Mouse (Mus musculus): ENCODE measurements at regions not wholly inside any gene's neighbourhood (a gene's known extent, or its start where the extent isn't known, plus 50 kb on each side); places are given as distances from the start of the nearest gene placed in this dataset.

DNA sequence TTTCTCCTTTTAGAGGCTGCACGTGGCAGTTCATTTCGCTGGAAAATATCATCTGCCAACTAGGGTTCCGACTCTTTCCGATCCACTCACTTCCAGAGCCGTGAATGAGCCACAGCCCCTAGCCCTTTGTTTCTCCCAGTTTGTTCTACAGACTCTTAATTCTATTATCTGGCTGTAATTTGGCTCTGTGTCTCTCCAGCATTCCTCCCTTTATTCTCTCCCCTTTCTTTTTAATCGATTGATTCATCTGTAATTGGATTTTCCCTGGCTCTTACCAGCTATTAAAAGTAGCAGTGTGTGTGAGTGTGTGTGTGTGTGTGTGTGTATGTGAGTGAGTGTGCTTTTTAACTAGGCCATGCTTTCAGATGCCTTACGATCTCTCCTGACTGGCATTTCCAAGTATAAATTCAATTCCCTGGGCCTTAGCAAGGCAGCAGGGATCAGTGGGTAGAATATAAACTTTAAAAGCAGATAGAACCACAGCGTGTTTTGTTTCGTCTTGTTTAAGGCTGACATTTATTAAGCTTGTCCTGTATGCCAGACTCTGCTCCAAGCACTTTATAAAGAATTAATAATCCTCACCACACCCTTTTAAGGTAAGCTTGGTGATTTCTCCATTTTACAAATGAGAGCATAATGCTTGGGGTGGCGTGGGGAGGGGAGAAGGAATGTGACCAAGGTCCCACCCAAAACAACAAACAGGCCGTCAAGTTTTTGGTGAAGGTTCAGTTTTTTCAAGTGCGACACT lies 144.1 kb upstream of the Cpeb2 start:
- no peak for DNase-seq (ENCODE audit: low read depth in 1 of 2, low spot score in 2 of 2)
- TF ChIP-seq POLR2A (IDR thresholded peaks at IDR 0.05; ENCODE audit: low read depth, low read length) (no peak), CTCF (IDR thresholded peaks at IDR 0.05; ENCODE audit: extremely low read depth, insufficient read depth, insufficient read length, insufficient replicate concordance) (no peak)
- Histone ChIP-seq H3K36me3 (ENCODE audit: control insufficient read depth, insufficient read depth, low read length) (no peaks in the 10 kb centered on the region), H3K4me1 (ENCODE audit: control insufficient read depth, insufficient read depth, insufficient read length) (no peaks in the 10 kb centered on the region), H3K27ac (ENCODE audit: insufficient read depth, low read length) (no peak overlapping the region), H3K4me3 (ENCODE audit: extremely low read depth, insufficient read depth, insufficient read length) (no peak overlapping the region), H3K27me3 (ENCODE audit: control insufficient read depth, insufficient read depth, low read length) (no peaks in the 10 kb centered on the region)
- WGBS = 93% methylated on average over 12 of the region's 12 CpGs

DNA sequence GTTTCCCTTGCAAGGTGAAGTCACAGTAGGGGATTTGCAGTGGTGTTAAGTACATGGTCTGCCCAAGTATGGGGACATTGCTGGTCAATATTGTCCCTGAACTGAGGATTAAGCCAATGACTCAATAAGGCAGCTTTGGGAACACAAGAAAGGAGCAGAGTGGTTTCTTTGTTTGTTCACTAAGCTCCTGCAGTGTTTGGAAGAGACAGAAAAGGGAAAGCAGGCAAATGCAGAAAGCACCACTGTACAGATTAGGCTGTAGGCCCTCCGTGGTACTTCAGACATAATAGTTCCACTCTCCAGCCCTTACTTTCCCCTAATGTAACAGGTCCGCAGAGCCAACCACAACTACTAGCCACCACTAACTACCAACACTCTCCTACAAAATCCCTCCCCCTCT lies 143.5 kb upstream of the Cpeb2 start:
- TF ChIP-seq POLR2A (IDR thresholded peaks at IDR 0.05; ENCODE audit: low read depth, low read length) = no peak
- TF ChIP-seq CTCF (IDR thresholded peaks at IDR 0.05; ENCODE audit: extremely low read depth, insufficient read depth, insufficient read length, insufficient replicate concordance) = no peak
- no peaks in the 10 kb centered on the region for H3K27me3 ChIP-seq (ENCODE audit: control insufficient read depth, insufficient read depth, low read length)
- no peaks in the 10 kb centered on the region for H3K36me3 ChIP-seq (ENCODE audit: control insufficient read depth, insufficient read depth, low read length)
- H3K4me3 ChIP-seq (ENCODE audit: extremely low read depth, insufficient read depth, insufficient read length) = no peak overlapping the region
- no peaks in the 10 kb centered on the region for H3K4me1 ChIP-seq (ENCODE audit: control insufficient read depth, insufficient read depth, insufficient read length)
- DNase-seq (ENCODE audit: low read depth in 1 of 2, low spot score in 2 of 2) = no peak
- no peak overlapping the region for H3K27ac ChIP-seq (ENCODE audit: insufficient read depth, low read length)
- WGBS = 89% methylated on average over 2 of the region's 2 CpGs

- WGBS = 97% methylated on average over 1 of the region's 1 CpGs
- no peaks in the 10 kb centered on the region for H3K27me3 ChIP-seq (ENCODE audit: control insufficient read depth, insufficient read depth, low read length)
- H3K27ac ChIP-seq (ENCODE audit: insufficient read depth, low read length) = no peak overlapping the region
- H3K36me3 ChIP-seq (ENCODE audit: control insufficient read depth, insufficient read depth, low read length) = no peaks in the 10 kb centered on the region
- no peak for TF ChIP-seq CTCF (IDR thresholded peaks at IDR 0.05; ENCODE audit: extremely low read depth, insufficient read depth, insufficient read length, insufficient replicate concordance)
- no peak for TF ChIP-seq POLR2A (IDR thresholded peaks at IDR 0.05; ENCODE audit: low read depth, low read length)
- H3K4me3 ChIP-seq (ENCODE audit: extremely low read depth, insufficient read depth, insufficient read length) = no peak overlapping the region
- DNase-seq (ENCODE audit: low read depth in 1 of 2, low spot score in 2 of 2) = no peak
- no peaks in the 10 kb centered on the region for H3K4me1 ChIP-seq (ENCODE audit: control insufficient read depth, insufficient read depth, insufficient read length)
These were observed 143.0 kb upstream of the Cpeb2 start for GRCm38 (mm10) chr5:43089941-43090340.

GRCm38 (mm10) chr5:43093647-43094326 lies 139.2 kb upstream of the Cpeb2 start:
- H3K36me3 ChIP-seq (ENCODE audit: control insufficient read depth, insufficient read depth, low read length) = no peaks in the 10 kb centered on the region
- no peak overlapping the region for H3K27ac ChIP-seq (ENCODE audit: insufficient read depth, low read length)
- no peak overlapping the region for H3K4me3 ChIP-seq (ENCODE audit: extremely low read depth, insufficient read depth, insufficient read length)
- no peaks in the 10 kb centered on the region for H3K27me3 ChIP-seq (ENCODE audit: control insufficient read depth, insufficient read depth, low read length)
- TF ChIP-seq CTCF (IDR thresholded peaks at IDR 0.05; ENCODE audit: extremely low read depth, insufficient read depth, insufficient read length, insufficient replicate concordance) = no peak
- no peak for TF ChIP-seq POLR2A (IDR thresholded peaks at IDR 0.05; ENCODE audit: low read depth, low read length)
- WGBS = 86% methylated on average over 5 of the region's 5 CpGs
- H3K4me1 ChIP-seq (ENCODE audit: control insufficient read depth, insufficient read depth, insufficient read length) = no peaks in the 10 kb centered on the region
- DNase-seq (ENCODE audit: low read depth in 1 of 2, low spot score in 2 of 2) = no peak

DNA sequence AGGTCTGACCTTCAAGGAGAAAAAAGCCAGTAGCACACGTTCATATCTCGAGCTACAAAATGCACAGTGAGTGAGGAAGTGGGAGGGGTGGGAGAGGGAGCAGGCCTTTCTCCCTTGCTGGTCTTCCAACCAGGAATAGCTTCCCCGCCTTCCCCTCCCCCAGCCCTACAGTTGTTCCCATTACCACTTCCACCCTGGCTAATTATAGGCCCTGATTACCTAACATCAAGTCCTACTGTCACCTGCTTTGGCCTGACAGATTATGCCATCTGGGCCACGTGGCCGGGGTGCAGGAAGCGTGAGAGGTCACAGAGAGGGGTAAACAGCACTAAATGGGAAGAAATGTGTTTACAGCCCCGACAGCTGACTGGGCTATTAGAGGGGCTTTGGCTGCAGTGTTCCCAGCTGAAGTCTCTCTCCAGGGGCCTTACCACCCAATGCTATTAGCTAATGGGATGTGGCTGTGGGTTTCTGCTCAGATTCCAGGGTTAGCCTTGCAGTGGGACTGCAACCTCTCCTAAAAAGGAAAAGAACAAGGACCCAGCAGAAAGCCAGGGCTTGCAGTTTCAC lies 138.6 kb upstream of the Cpeb2 start:
- Histone ChIP-seq H3K4me1 (ENCODE audit: control insufficient read depth, insufficient read depth, insufficient read length) (no peaks in the 10 kb centered on the region), H3K36me3 (ENCODE audit: control insufficient read depth, insufficient read depth, low read length) (no peaks in the 10 kb centered on the region), H3K4me3 (ENCODE audit: extremely low read depth, insufficient read depth, insufficient read length) (no peak overlapping the region), H3K27me3 (ENCODE audit: control insufficient read depth, insufficient read depth, low read length) (no peaks in the 10 kb centered on the region), H3K27ac (ENCODE audit: insufficient read depth, low read length) (no peak overlapping the region)
- no peak for TF ChIP-seq CTCF (IDR thresholded peaks at IDR 0.05; ENCODE audit: extremely low read depth, insufficient read depth, insufficient read length, insufficient replicate concordance)
- TF ChIP-seq POLR2A (IDR thresholded peaks at IDR 0.05; ENCODE audit: low read depth, low read length) = no peak
- 34% methylated on average over 7 of the region's 7 CpGs for WGBS
- no peak for DNase-seq (ENCODE audit: low read depth in 1 of 2, low spot score in 2 of 2)

DNA sequence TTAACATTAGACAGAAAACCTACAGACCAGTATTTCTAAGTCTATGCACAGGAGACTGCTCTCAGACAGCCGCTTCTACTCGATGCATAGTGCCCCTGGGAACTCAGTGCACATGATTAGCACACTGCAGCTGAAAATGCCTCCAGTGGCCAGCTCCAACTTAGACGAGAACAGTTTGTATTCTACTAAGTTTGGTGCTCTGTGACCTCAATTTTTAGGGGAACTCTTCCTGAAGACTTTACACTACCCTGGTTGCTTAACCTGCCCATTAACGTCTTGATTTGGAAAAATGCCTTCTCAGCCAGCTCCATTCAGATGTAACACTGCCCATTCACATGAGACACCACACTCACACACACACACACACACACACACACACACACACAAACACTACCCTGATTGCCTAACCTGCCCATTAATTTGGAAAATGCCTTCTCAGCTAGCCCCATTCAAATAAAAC lies 130.9 kb upstream of the Cpeb2 start:
- 59% methylated on average over 4 of the region's 4 CpGs for WGBS
- Histone ChIP-seq H3K4me3 (ENCODE audit: extremely low read depth, insufficient read depth, insufficient read length) (no peak overlapping the region), H3K27me3 (ENCODE audit: control insufficient read depth, insufficient read depth, low read length) (no peaks in the 10 kb centered on the region), H3K4me1 (ENCODE audit: control insufficient read depth, insufficient read depth, insufficient read length) (no peaks in the 10 kb centered on the region), H3K36me3 (ENCODE audit: control insufficient read depth, insufficient read depth, low read length) (no peaks in the 10 kb centered on the region), H3K27ac (ENCODE audit: insufficient read depth, low read length) (no peak overlapping the region)
- TF ChIP-seq CTCF (IDR thresholded peaks at IDR 0.05; ENCODE audit: extremely low read depth, insufficient read depth, insufficient read length, insufficient replicate concordance) (no peak), POLR2A (IDR thresholded peaks at IDR 0.05; ENCODE audit: low read depth, low read length) (no peak)
- no peak for DNase-seq (ENCODE audit: low read depth in 1 of 2, low spot score in 2 of 2)
